Mouse (Mus musculus): Measurements from ENCODE around the gene Sp9. TPM values are rescaled to one million over a fixed set of nuclear protein-coding genes. Genes with fewer than 3 reads are reported as not detected.

Gene Sp9
- 1.5 TPM in 2 replicates for polyA plus RNA-seq (2014; fragmentation: Nextera tagmentation; extraction: Ambion mirVana)

DNA sequence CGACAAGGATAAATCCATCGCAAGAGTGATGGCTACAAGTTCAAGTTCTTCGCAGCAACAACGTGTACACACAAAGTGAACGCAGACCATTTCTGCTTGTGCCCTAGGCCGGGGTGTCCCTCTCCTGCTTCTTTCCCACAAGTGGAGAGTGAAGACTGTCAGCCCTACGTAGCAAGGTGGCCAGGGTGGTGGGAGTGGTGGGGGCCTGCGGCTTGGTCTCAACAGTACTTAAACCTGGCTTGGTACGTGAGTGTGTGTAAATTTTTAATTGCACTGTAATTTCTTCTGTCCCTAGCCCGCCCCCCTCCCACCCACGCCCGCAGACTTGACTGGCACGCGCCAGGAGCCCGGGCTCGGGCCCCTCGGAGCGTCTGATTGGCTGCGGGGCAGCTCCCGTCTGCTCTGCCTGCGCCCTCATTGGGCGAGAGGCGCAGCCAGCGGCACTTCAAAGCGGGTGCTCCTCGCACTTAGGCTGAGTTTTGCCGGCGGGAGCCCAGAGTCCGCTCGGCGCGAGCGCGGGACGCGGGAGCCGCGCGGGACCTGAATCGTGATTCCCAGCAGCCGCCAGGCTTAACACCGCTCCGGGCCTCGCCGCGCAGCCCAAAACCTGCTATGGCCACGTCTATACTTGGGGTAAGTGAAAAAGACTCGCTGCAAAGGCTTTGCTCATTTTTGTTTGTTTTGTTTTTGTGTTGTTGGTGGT lies at the start of gene Sp9:
Gene Sp9 (plus strand): TSS at position 467 of the 703 bp plus-strand sequence.
- no peaks in the 10 kb centered on the region for H3K36me3 ChIP-seq (ENCODE audit: control insufficient read depth, insufficient read depth, low read length)
- H3K4me2 ChIP-seq (ENCODE audit: low read depth, low read length): peak within 1 kb of the TSS; percentile 41
- peaks cover 16% of the 10 kb centered on the region for H3K4me1 ChIP-seq (ENCODE audit: control insufficient read depth, insufficient read depth, low read length)
- WGBS: under 1% methylated on average over 48 of the region's 48 CpGs
- peak; percentile 74; the same call in 1 of the 2 replicates for ATAC-seq (ENCODE audit: low read depth)
- no peak within 1 kb of the TSS; the same call in 1 of the 2 replicates for H3K27ac ChIP-seq (ENCODE audit: low read depth, low read length)
- 0 out of 2 replicates have a peak within 1 kb of the TSS, but pooled peaks have one; percentile 11 for H3K9ac ChIP-seq (replicated peaks; ENCODE audit: low read depth, low read length)
- H3K9me3 ChIP-seq (ENCODE audit: control insufficient read depth, low read length): no peaks in the 10 kb centered on the region
- peaks cover 45% of the 10 kb centered on the region for H3K27me3 ChIP-seq (ENCODE audit: control insufficient read depth, insufficient read depth, low read length)
- H3K4me3 ChIP-seq (ENCODE audit: low read depth, low read length): peak within 1 kb of the TSS; percentile 31

DNA sequence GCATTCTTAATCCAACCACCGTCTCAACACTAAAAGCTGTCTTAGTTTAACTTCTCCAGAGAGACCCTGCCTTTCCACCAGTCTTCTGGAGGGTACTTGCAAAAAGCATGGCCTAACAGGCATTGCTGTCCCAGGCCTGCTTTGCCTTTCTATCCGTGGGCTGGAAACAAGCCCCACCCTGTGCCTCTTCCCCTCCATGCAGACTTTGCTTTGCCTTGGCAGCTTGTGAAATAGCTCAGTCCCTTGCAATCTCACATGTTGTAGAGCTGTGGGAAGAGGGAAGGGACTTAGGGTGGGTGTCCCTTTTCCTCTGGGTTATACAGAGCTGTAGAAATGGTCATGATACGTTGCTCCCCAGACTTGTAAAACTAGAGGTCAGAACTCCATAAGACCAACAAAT lies 40.6 kb upstream of the Sp9 start:
- 60% methylated on average over 3 of the region's 3 CpGs for WGBS
- no peak overlapping the region for H3K4me3 ChIP-seq (ENCODE audit: low read depth, low read length)
- H3K9ac ChIP-seq (replicated peaks; ENCODE audit: low read depth, low read length): no peak overlapping the region
- no peaks in the 10 kb centered on the region for H3K9me3 ChIP-seq (ENCODE audit: control insufficient read depth, low read length)
- ATAC-seq (ENCODE audit: low read depth): no peak
- no peak overlapping the region for H3K4me2 ChIP-seq (ENCODE audit: low read depth, low read length)
- H3K27me3 ChIP-seq (ENCODE audit: control insufficient read depth, insufficient read depth, low read length): no peaks in the 10 kb centered on the region
- no peak overlapping the region for H3K27ac ChIP-seq (ENCODE audit: low read depth, low read length)
- H3K36me3 ChIP-seq (ENCODE audit: control insufficient read depth, insufficient read depth, low read length): no peaks in the 10 kb centered on the region
- H3K4me1 ChIP-seq (ENCODE audit: control insufficient read depth, insufficient read depth, low read length): no peaks in the 10 kb centered on the region

DNA sequence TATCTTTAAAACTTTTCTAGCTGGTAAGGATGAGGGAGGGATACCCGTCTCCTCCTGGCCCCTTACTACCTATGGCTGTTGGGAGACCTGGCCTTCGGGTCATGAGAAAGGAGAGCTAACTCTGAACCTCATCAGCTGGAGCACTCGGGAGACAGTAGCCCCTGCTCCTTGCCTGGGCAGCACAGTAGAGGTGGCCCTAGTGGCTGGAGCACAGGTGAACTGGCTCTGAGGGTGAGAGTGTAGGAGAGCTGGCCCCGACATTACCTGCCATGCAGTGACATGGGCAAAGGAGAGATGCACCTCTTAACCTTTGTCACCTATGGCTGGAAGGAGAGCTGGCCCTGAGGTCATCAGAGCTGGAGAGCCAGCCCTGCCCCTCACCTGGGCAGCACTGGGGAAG lies 30.4 kb upstream of the Sp9 start:
- no peak overlapping the region for H3K4me2 ChIP-seq (ENCODE audit: low read depth, low read length)
- no peaks in the 10 kb centered on the region for H3K9me3 ChIP-seq (ENCODE audit: control insufficient read depth, low read length)
- WGBS: 90% methylated on average over 4 of the region's 4 CpGs
- H3K27ac ChIP-seq (ENCODE audit: low read depth, low read length): no peak overlapping the region
- ATAC-seq (ENCODE audit: low read depth): no peak
- no peaks in the 10 kb centered on the region for H3K27me3 ChIP-seq (ENCODE audit: control insufficient read depth, insufficient read depth, low read length)
- H3K9ac ChIP-seq (replicated peaks; ENCODE audit: low read depth, low read length): no peak overlapping the region
- no peak overlapping the region for H3K4me3 ChIP-seq (ENCODE audit: low read depth, low read length)
- no peaks in the 10 kb centered on the region for H3K36me3 ChIP-seq (ENCODE audit: control insufficient read depth, insufficient read depth, low read length)
- H3K4me1 ChIP-seq (ENCODE audit: control insufficient read depth, insufficient read depth, low read length): no peaks in the 10 kb centered on the region

DNA sequence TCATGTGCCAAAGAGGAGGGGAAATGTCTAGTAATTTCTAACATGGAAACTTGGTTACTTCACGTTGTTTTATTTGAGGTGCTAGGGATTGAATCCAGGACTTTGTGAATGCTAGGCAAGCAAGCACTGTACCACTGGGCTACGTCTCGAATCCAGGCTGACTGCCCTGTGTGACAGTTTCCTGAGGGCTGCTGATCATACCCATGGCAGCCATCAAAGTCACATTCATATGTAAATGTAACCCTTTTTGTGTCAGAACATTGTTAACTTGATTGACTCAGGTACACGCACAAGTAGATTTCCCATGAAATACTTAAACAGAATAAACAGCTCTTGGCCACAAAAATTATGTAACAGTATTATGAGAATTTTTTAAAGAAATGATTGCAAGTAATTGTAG lies 23.0 kb upstream of the Sp9 start:
- Histone ChIP-seq H3K9me3 (ENCODE audit: control insufficient read depth, low read length) (no peaks in the 10 kb centered on the region; the same call in 1 of the 2 replicates), H3K4me1 (ENCODE audit: control insufficient read depth, insufficient read depth, low read length) (no peaks in the 10 kb centered on the region), H3K4me3 (ENCODE audit: low read depth, low read length) (no peak overlapping the region), H3K27ac (ENCODE audit: low read depth, low read length) (no peak overlapping the region), H3K9ac (replicated peaks; ENCODE audit: low read depth, low read length) (no peak overlapping the region), H3K4me2 (ENCODE audit: low read depth, low read length) (no peak overlapping the region), H3K27me3 (ENCODE audit: control insufficient read depth, insufficient read depth, low read length) (no peaks in the 10 kb centered on the region), H3K36me3 (ENCODE audit: control insufficient read depth, insufficient read depth, low read length) (no peaks in the 10 kb centered on the region)
- no peak for ATAC-seq (ENCODE audit: low read depth)
- 34% methylated on average over 4 of the region's 4 CpGs for WGBS

DNA sequence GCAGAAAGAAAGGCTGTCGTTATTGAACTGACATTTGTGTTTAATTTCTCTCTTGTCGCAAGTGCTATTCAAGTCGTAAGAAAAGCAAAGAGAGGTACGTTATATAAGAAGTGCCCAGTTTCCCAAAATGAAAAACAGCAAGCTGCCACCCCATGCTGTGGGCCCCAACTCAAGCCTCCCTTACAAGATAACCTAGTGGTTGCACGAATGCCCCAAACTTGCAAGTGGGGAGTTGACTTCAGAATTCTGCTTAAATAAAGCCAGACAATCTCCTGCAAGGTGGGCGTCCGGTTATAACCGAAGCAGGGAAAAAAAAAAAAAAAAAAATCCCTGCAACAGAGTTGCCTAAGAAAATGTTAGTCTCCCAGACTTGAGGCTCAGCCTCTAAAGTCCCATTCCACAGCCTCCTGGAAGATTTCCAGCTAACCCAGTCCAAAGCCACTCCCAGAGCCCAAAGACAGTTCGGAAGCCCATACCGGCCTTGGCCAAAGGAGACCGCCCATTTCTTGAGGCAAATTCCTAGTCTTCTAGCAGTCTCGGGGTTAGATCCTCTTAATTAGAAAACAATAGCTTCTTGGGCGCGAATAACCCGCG lies 8.5 kb upstream of the Sp9 start:
- no peak overlapping the region for H3K9ac ChIP-seq (replicated peaks; ENCODE audit: low read depth, low read length)
- no peak overlapping the region for H3K27ac ChIP-seq (ENCODE audit: low read depth, low read length)
- peaks cover 4% of the 10 kb centered on the region; the same call in 1 of the 2 replicates for H3K4me1 ChIP-seq (ENCODE audit: control insufficient read depth, insufficient read depth, low read length)
- H3K36me3 ChIP-seq (ENCODE audit: control insufficient read depth, insufficient read depth, low read length): no peaks in the 10 kb centered on the region
- H3K9me3 ChIP-seq (ENCODE audit: control insufficient read depth, low read length): no peaks in the 10 kb centered on the region
- WGBS: 7% methylated on average over 16 of the region's 16 CpGs
- ATAC-seq (ENCODE audit: low read depth): no peak
- peak overlapping the region; percentile 25 for H3K4me3 ChIP-seq (ENCODE audit: low read depth, low read length)
- peak overlapping the region; percentile 45 for H3K4me2 ChIP-seq (ENCODE audit: low read depth, low read length)
- peaks cover 54% of the 10 kb centered on the region for H3K27me3 ChIP-seq (ENCODE audit: control insufficient read depth, insufficient read depth, low read length)

DNA sequence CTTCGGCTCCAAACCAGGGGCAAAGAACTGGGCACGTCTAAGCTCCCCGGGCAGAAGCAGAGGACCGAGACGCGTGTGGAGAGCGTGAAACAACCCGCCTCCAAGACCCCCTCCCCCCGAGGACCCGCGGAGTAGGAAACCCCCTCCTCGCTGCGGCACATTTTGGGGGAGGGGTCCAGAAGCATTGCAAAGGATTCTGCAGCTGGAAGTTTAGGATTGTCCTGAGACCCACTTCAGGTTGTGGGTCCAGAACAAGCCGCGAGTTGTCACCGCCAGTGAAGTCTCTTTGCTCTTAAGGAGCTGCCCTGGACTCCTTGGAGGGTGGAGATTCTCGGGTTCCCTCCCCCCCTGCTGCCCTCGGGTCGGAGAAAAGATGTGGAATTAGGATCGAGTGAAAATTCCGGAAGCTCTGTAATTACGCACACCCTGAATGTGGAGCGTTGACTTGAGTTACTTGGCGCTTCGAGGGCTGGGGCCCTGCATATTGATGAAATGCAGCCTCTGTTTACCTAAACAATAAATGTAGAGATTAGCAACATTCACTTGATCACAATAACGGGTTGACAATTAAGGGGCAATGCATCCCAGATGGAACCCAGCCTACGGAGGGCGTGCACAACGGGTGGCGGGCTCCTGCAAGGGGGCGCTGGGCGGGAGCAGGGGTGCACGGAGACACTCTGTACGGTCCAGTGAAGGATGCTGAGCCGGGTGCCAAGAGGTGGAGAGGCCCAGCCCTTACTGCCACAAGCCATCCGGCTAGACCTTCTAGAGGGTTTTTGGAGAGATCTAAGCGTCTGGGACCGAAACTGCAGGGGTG lies 7.7 kb upstream of the Sp9 start:
- peaks cover 4% of the 10 kb centered on the region; the same call in 1 of the 2 replicates for H3K4me1 ChIP-seq (ENCODE audit: control insufficient read depth, insufficient read depth, low read length)
- 2% methylated on average over 38 of the region's 38 CpGs for WGBS
- peak overlapping the region; percentile 45 for H3K4me2 ChIP-seq (ENCODE audit: low read depth, low read length)
- H3K27ac ChIP-seq (ENCODE audit: low read depth, low read length): no peak overlapping the region
- no peak; the same call in 1 of the 2 replicates for ATAC-seq (ENCODE audit: low read depth)
- H3K27me3 ChIP-seq (ENCODE audit: control insufficient read depth, insufficient read depth, low read length): peaks cover 58% of the 10 kb centered on the region
- peak overlapping the region; percentile 25 for H3K4me3 ChIP-seq (ENCODE audit: low read depth, low read length)
- H3K36me3 ChIP-seq (ENCODE audit: control insufficient read depth, insufficient read depth, low read length): no peaks in the 10 kb centered on the region
- H3K9ac ChIP-seq (replicated peaks; ENCODE audit: low read depth, low read length): no peak overlapping the region
- no peaks in the 10 kb centered on the region for H3K9me3 ChIP-seq (ENCODE audit: control insufficient read depth, low read length)

DNA sequence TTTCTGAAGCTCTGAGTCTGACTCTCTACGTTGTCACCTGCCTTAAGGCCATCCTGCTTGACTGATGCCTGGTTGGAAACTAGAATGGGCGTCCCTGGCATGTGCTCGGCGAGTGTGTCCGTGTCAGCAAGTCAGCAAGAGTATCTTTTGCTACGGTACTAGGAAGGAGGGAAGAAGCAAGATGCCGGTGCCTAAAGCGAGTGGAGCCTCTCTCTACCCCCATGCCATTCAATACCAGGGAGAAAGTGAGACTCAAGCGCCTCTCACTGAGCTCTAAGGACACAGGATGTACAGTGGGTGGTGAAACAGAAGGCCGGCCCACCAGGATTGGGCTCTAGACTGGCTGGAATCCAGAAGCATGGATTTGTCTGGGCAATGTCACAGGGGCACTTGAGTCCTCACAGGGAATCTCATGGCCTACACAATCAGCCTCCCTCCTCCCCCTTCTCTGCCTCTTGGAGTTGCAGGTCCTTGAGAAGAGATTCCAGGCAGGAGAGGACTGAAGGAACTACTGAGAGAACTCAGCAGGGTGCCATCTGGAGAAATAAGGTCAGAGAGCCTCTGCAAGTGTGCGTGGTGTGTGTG lies 7.0 kb upstream of the Sp9 start:
- H3K9ac ChIP-seq (replicated peaks; ENCODE audit: low read depth, low read length): no peak overlapping the region
- no peaks in the 10 kb centered on the region for H3K9me3 ChIP-seq (ENCODE audit: control insufficient read depth, low read length)
- no peaks in the 10 kb centered on the region for H3K36me3 ChIP-seq (ENCODE audit: control insufficient read depth, insufficient read depth, low read length)
- no peak for ATAC-seq (ENCODE audit: low read depth)
- H3K4me1 ChIP-seq (ENCODE audit: control insufficient read depth, insufficient read depth, low read length): peaks cover 4% of the 10 kb centered on the region; the same call in 1 of the 2 replicates
- peak overlapping the region; percentile 45; the same call in 1 of the 2 replicates for H3K4me2 ChIP-seq (ENCODE audit: low read depth, low read length)
- 6% methylated on average over 11 of the region's 11 CpGs for WGBS
- no peak overlapping the region for H3K4me3 ChIP-seq (ENCODE audit: low read depth, low read length)
- H3K27me3 ChIP-seq (ENCODE audit: control insufficient read depth, insufficient read depth, low read length): peaks cover 62% of the 10 kb centered on the region
- H3K27ac ChIP-seq (ENCODE audit: low read depth, low read length): no peak overlapping the region

DNA sequence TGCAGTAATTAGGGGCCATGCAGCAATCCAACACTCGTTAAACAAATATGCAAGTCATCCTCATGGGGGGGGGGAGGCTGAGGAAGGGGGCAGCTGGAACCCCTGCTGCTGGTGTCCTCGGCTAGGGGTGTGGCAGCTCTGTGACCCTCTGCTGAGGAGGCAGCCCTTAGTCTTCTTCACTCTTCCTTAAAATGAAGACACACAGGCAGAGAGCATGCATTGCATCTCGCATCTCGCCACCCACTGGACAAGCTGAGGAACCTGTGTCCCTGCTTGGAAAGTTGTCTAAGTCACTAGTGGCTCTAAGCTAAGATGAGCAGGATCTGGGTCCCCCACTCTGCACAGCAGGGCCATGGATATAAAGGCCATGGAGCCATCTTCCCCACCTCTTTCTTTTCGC lies 5.7 kb upstream of the Sp9 start:
- no peak for ATAC-seq (ENCODE audit: low read depth)

More for the DNA sequence above, 5.7 kb upstream of the Sp9 start:
- H3K27me3 ChIP-seq (ENCODE audit: control insufficient read depth, insufficient read depth, low read length): peaks cover 73% of the 10 kb centered on the region
- WGBS: 3% methylated on average over 5 of the region's 5 CpGs
- H3K4me2 ChIP-seq (ENCODE audit: low read depth, low read length): no peak overlapping the region
- H3K9ac ChIP-seq (replicated peaks; ENCODE audit: low read depth, low read length): no peak overlapping the region
- no peaks in the 10 kb centered on the region for H3K36me3 ChIP-seq (ENCODE audit: control insufficient read depth, insufficient read depth, low read length)
- peaks cover 4% of the 10 kb centered on the region; the same call in 1 of the 2 replicates for H3K4me1 ChIP-seq (ENCODE audit: control insufficient read depth, insufficient read depth, low read length)
- H3K27ac ChIP-seq (ENCODE audit: low read depth, low read length): no peak overlapping the region
- H3K9me3 ChIP-seq (ENCODE audit: control insufficient read depth, low read length): no peaks in the 10 kb centered on the region
- H3K4me3 ChIP-seq (ENCODE audit: low read depth, low read length): no peak overlapping the region

Measured in neural tube, embryonic 14.5 days (tissue).